Mouse (Mus musculus) kidney, embryonic 16.5 days (tissue): ENCODE measurements around the gene Cdr2. TPM values are rescaled to one million over a fixed set of nuclear protein-coding genes. Genes with fewer than 3 reads are reported as not detected.
"Not testable (repeated sequence)": the region's sequence is repeated elsewhere in the genome, so short reads cannot be mapped to it uniquely, and the experiment has no call there.

Experiments
- ATAC-seq: fragments of 200-750 bp; cut with Nextera tagmentation; 2 replicates; pipeline ENCODE4 v1.8.0; 2017; ENCODE audit warnings: moderate TSS enrichment; ENCODE audit not compliant: low FRiP score, low TSS enrichment
- H3K27ac ChIP-seq: fragments of 300-500 bp; sonication (generic); 2 replicates; pipeline ENCODE4 v1.5.1; 2014; ENCODE audit warnings: low read length
- H3K27me3 ChIP-seq: fragments of 300-500 bp; sonication (generic); 2 replicates; pipeline ENCODE4 v1.6.1; 2014; ENCODE audit warnings: low read length, control low read depth, mixed read lengths; ENCODE audit not compliant: insufficient read depth
- H3K36me3 ChIP-seq: fragments of 300-500 bp; sonication (generic); 2 replicates; pipeline ENCODE4 v1.6.1; 2014; ENCODE audit warnings: low read length, control low read depth, mixed read lengths; ENCODE audit not compliant: insufficient read depth
- H3K4me1 ChIP-seq: fragments of 300-500 bp; sonication (generic); 2 replicates; pipeline ENCODE4 v1.6.1; 2014; ENCODE audit warnings: low read length, control low read depth, mixed read lengths; ENCODE audit not compliant: insufficient read depth
- H3K4me2 ChIP-seq: fragments of 300-500 bp; sonication (generic); replicated peaks from 2 replicates; pipeline ENCODE4 v1.6.1; 2014; ENCODE audit warnings: low read depth, low read length
- H3K4me3 ChIP-seq: fragments of 300-500 bp; sonication (generic); 2 replicates; pipeline ENCODE4 v1.5.1; 2014; ENCODE audit warnings: mild to moderate bottlenecking, low read length
- H3K9ac ChIP-seq: fragments of 300-500 bp; sonication (generic); replicated peaks from 2 replicates; pipeline ENCODE4 v1.6.1; 2014; ENCODE audit warnings: low read length
- H3K9me3 ChIP-seq: fragments of 300-500 bp; sonication (generic); 2 replicates; pipeline ENCODE4 v1.6.1; 2016; ENCODE audit warnings: low read length, control low read depth
- WGBS: fragments of 180-500 bp; shearing (Covaris S2); extraction: QIAGEN DNeasy Blood & Tissue Kit; methylation state at CpG from one replicate; pipeline ENCODE4 v1.1.7; 2014; 5-methylcytosine and 5-hydroxymethylcytosine counted together
- polyA plus RNA-seq: library from polyadenylated mRNA; unstranded; fragments of >200 nt; fragmentation: Nextera tagmentation; extraction: Ambion mirVana; gene quantifications from 2 replicates; pipeline ENCODE4 v1.2.1, GENCODE M21; 2015

Cdr2 gene
- 10.4 and 11.1 TPM in 2 replicates for polyA plus RNA-seq

DNA sequence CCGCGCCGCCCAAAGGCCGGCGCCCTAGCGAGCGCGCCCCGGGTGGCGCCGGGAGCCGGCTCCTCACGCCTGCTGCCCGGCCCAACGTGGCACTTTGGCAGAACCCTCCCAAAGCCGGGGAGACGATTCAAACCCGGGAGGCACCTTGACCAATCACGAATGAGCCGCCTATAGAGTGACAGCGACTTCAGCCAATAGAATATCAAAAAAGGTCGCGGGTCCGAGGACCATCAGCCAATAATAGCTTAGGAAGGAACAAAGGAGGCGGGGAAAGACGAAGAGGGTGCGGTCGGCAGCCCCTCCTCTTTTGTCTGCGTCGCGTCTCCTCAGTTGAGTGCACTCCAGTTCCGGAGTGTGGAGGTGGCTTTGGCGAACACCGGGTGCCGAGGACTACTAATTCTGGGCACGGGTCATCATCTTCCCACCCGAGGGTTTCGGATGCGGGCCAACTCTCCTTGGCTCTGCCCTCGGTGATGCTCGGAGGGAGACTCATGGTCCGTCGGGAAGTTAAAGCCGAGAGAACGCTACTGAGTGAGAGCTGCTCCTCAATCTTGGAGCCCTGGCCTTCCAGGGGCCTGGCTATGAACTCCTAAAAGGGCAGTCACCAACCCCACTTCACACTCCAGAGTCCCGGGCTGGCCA lies at the start of gene Cdr2, which contains the start of gene Mfsd13b:
Cdr2 (minus strand) TSS at position 113 of the 642 bp plus-strand sequence.
Mfsd13b (plus strand) TSS at position 310 of the 642 bp plus-strand sequence.
- under 1% methylated on average over 44 of the region's 46 CpGs for WGBS
- Histone ChIP-seq H3K27me3 (no peaks in the 10 kb centered on the region), H3K9me3 (no peaks in the 10 kb centered on the region), H3K4me2 (peak within 1 kb of the TSS; percentile 85), H3K36me3 (no peaks in the 10 kb centered on the region), H3K9ac (peak within 1 kb of the TSS; percentile 86), H3K4me1 (peaks cover 21% of the 10 kb centered on the region), H3K4me3 (peak within 1 kb of the TSS; percentile 89), H3K27ac (peak within 1 kb of the TSS; percentile 76)
- peak; percentile 96 for ATAC-seq

GRCm38 (mm10) chr7:121029947-121030346 lies 47.8 kb upstream of the Cdr2 start:
- not testable (repeated sequence) for H3K4me2 ChIP-seq, ATAC-seq, H3K27ac ChIP-seq, H3K36me3 ChIP-seq, H3K9ac ChIP-seq, H3K4me3 ChIP-seq, H3K4me1 ChIP-seq, H3K27me3 ChIP-seq, H3K9me3 ChIP-seq

DNA sequence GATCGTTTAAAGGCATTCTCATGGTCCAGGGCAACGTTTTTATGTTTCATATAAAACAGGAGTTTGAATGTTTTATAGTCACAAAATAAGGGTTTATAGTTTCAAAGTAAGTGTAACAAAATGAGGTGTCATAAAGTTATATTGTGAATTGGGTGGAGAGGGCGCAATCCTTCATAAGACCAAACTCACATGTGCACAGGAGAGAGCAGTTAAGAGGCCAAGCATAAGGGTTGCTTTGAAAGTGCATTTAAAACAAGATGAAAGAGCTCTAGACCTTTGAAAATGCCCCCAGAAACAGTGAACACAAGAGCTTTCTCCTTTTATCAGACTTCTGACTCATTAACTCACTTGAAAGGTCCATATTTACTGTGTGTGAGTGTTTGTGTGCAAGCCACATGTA lies 44.2 kb upstream of the Cdr2 start:
- ATAC-seq = no peak

DNA sequence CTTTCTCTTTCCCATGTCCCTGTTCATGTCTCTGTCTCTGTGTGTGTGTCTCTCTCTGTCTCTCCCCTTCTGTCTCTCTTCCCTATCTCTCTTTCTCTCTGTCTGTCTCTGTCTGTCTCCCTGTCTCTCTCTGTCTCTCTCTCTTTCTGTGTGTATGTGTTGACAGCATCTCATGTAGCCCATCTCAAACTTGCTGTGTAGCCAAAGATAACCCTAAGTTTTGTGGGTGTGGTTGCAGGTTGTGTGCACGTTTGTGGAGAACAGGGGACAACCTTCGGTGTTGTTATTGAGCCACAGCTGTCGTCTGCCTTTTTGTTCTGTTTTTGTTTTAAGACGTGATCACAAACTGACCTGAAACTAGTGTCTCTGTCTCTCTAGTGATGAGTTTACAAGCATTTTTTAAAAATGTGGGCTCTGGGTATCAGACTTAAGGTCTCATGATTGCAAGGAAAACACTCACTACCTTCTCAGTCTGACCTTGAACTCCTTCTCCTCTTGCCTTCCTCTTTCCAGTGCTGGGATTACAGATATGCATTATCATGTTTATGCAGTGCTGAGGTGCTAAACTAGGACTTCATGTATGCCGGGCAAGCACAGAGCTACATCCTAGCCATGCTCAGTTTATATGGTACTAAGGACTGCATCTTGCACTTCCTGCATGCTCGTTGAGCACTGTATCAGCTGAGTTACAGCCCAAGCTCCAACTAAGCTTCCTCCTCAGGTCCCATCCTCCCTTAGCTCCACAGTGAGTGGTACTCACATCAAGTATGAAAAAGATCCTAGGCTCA lies 43.3 kb upstream of the Cdr2 start:
- Histone ChIP-seq H3K4me2 (no peak overlapping the region), H3K4me3 (no peak overlapping the region), H3K27ac (no peak overlapping the region), H3K36me3 (no peaks in the 10 kb centered on the region), H3K4me1 (no peaks in the 10 kb centered on the region), H3K27me3 (no peaks in the 10 kb centered on the region), H3K9ac (no peak overlapping the region), H3K9me3 (no peaks in the 10 kb centered on the region)
- ATAC-seq = no peak
- WGBS = 70% methylated on average over 6 of the region's 6 CpGs

More for the DNA sequence above, 44.2 kb upstream of the Cdr2 start:
- Histone ChIP-seq H3K27me3 (no peaks in the 10 kb centered on the region), H3K36me3 (no peaks in the 10 kb centered on the region), H3K27ac (no peak overlapping the region), H3K4me2 (no peak overlapping the region), H3K9me3 (no peaks in the 10 kb centered on the region), H3K9ac (no peak overlapping the region), H3K4me3 (no peak overlapping the region), H3K4me1 (no peaks in the 10 kb centered on the region)
- WGBS = 39% methylated on average over 3 of the region's 3 CpGs

- H3K9me3 ChIP-seq = no peaks in the 10 kb centered on the region
- H3K36me3 ChIP-seq = no peaks in the 10 kb centered on the region
- no peak for ATAC-seq
- no peaks in the 10 kb centered on the region for H3K4me1 ChIP-seq
- H3K9ac ChIP-seq = no peak overlapping the region
- no peaks in the 10 kb centered on the region for H3K27me3 ChIP-seq
- no peak overlapping the region for H3K4me2 ChIP-seq
- H3K27ac ChIP-seq = no peak overlapping the region
- 33% methylated on average over 8 of the region's 8 CpGs for WGBS
- no peak overlapping the region for H3K4me3 ChIP-seq
Measured at GRCm38 (mm10) chr7:121020277-121020676, 38.2 kb upstream of the Cdr2 start.

- no peaks in the 10 kb centered on the region for H3K9me3 ChIP-seq
- no peaks in the 10 kb centered on the region for H3K36me3 ChIP-seq
- WGBS = 91% methylated on average over 3 of the region's 3 CpGs
- no peaks in the 10 kb centered on the region for H3K4me1 ChIP-seq
- H3K27ac ChIP-seq = no peak overlapping the region
- H3K9ac ChIP-seq = no peak overlapping the region
- H3K4me2 ChIP-seq = no peak overlapping the region
- H3K4me3 ChIP-seq = no peak overlapping the region
- H3K27me3 ChIP-seq = no peaks in the 10 kb centered on the region
- ATAC-seq = no peak
Measured at GRCm38 (mm10) chr7:121018778-121019177, 36.7 kb upstream of the Cdr2 start.

DNA sequence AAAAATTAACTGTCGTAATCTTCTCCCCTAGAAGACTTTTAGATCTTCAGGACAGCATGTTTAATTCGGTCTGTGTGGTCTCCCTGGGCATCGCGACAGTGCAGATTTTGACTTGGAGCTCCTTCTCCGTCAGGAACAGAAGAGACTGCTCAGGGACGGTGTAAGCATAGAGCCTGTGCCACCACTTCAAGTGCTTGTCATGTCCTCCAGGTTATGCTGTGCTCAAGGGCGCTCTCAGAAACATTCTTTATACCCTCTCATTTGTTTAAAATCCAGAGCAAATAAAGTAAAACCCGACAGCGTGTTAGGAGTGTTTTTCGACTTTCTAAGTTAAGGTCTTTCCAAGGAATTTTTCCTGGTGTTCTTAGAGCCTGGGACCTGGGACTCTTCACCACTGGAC lies 32.4 kb upstream of the Cdr2 start:
- WGBS = 91% methylated on average over 10 of the region's 10 CpGs
- no peak for ATAC-seq
- no peaks in the 10 kb centered on the region for H3K36me3 ChIP-seq
- no peaks in the 10 kb centered on the region for H3K9me3 ChIP-seq
- H3K9ac ChIP-seq = no peak overlapping the region
- no peaks in the 10 kb centered on the region for H3K4me1 ChIP-seq
- no peak overlapping the region for H3K4me2 ChIP-seq
- H3K27me3 ChIP-seq = no peaks in the 10 kb centered on the region
- no peak overlapping the region for H3K4me3 ChIP-seq
- H3K27ac ChIP-seq = no peak overlapping the region

GRCm38 (mm10) chr7:121011794-121012689 lies 29.9 kb upstream of the Cdr2 start:
- no peak for ATAC-seq
- H3K27ac ChIP-seq = no peak overlapping the region
- 62% methylated on average over 10 of the region's 10 CpGs for WGBS
- no peak overlapping the region for H3K9ac ChIP-seq
- no peaks in the 10 kb centered on the region for H3K36me3 ChIP-seq
- no peaks in the 10 kb centered on the region for H3K4me1 ChIP-seq
- H3K27me3 ChIP-seq = no peaks in the 10 kb centered on the region
- no peaks in the 10 kb centered on the region for H3K9me3 ChIP-seq
- H3K4me3 ChIP-seq = no peak overlapping the region
- no peak overlapping the region for H3K4me2 ChIP-seq

DNA sequence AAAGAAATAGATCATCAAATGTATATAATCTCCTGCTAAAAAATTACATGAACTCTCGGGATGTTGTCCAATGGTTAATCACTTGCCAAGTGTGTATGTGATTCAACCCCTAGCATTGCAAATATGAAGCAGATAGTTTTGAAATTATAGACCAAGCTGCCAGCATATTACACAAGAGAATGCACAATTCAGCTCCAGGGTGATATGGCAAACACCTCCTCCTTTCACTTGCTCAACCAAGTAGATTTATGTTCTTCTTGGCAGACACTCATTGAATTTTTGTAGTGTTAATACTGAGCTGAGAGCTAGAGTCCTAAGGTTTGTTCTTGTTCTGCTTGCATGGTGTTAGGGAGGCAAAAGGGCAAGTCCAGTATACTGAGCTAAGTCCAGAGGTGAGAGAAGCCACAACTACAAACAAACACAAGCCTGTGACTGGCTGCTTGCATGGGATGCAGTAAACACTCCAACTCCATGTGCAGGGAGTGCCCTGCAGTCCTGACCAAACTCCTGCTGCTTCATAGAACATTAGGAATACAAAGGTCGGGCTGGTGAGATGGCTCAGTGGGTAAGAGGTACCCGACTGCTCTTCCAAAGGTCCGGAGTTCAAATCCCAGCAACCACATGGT lies 21.8 kb upstream of the Cdr2 start:
- WGBS = 67% methylated on average over 4 of the region's 4 CpGs
- Histone ChIP-seq H3K27me3 (no peaks in the 10 kb centered on the region), H3K4me3 (no peak overlapping the region), H3K9ac (no peak overlapping the region), H3K36me3 (no peaks in the 10 kb centered on the region), H3K9me3 (no peaks in the 10 kb centered on the region), H3K4me1 (no peaks in the 10 kb centered on the region), H3K27ac (no peak overlapping the region), H3K4me2 (no peak overlapping the region)
- peak; percentile 85 for ATAC-seq
